ENCODE assay signal across 9 mouse cellular contexts in the genomic region with DNA sequence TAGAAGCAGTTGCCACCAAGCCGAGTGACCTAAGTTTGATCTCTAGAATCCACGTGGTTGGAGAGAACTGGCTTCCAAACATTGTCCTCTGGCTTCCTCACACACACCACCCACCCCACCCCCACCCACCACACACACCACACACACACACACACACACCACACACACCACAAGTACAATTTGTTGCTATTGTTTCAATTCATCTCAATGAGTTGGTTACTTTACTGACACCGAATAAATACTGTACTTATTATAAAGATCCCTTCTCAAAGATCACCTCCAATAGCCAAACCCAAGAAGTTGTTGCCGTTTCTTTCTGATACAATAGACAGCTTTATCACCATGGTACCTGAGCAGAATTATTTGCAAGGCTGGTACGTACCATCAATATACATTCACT. TPM values are rescaled to one million over a fixed set of nuclear protein-coding genes. Genes with fewer than 3 reads are reported as not detected.
DNase-seq lines count a peak whose midpoint lies in the region; ATAC-seq lines count a peak whose summit lies in the region.
"Had no signal": no experiment of that assay in that cellular context is flagged by ENCODE, and none has a peak within 500 bp of the region (broad histone marks: within the 10 kb centered on the region; RNA-seq: fewer than 3 reads in every experiment).

A gene (minus strand): TSS at position 101 of the 400 bp plus-strand sequence.

- no peak for DNase-seq in kidney, postnatal 36 days
- no peak for DNase-seq in embryonic facial prominence, embryonic 14.5 days (ENCODE audit: low spot score)
- DNase-seq in midbrain, embryonic 11.5 days (ENCODE audit: low spot score, missing footprints) = peak; percentile 74
- DNase-seq in urinary bladder, postnatal 36 days (ENCODE audit: low spot score in 2 of 2) = no peak
- no peak for DNase-seq in B cell, adult 2 months
- DNase-seq in urinary bladder, postnatal 14 days (ENCODE audit: low spot score) = no peak
- DNase-seq: liver, embryonic 13.5 days had no signal

- peak within 1 kb of the TSS; percentile 66 for H3K4me2 ChIP-seq in kidney, embryonic 16.5 days (replicated peaks; ENCODE audit: low read depth, low read length)
- peak within 1 kb of the TSS; percentile 81 for H3K4me2 ChIP-seq in embryonic facial prominence, embryonic 14.5 days (ENCODE audit: low read depth, low read length)
- H3K4me2 ChIP-seq in hindbrain, embryonic 15.5 days = peak within 1 kb of the TSS; percentile 78
- H3K4me2 ChIP-seq in midbrain, embryonic 11.5 days = peak within 1 kb of the TSS; percentile 59

- H3K36me3 ChIP-seq in kidney, embryonic 16.5 days (ENCODE audit: insufficient read depth, low read length) = no peaks in the 10 kb centered on the region
- no peaks in the 10 kb centered on the region for H3K36me3 ChIP-seq in embryonic facial prominence, embryonic 14.5 days (ENCODE audit: control insufficient read depth, insufficient read depth, low read length)
- no peaks in the 10 kb centered on the region for H3K36me3 ChIP-seq in hindbrain, embryonic 15.5 days
- H3K36me3 ChIP-seq in midbrain, embryonic 11.5 days (ENCODE audit: control insufficient read depth, insufficient read depth, low read length) = no peaks in the 10 kb centered on the region
- H3K36me3 ChIP-seq: liver, embryonic 13.5 days had no signal

- no peak for ATAC-seq in kidney, embryonic 16.5 days (ENCODE audit: low FRiP score, low TSS enrichment)
- ATAC-seq in embryonic facial prominence, embryonic 14.5 days (ENCODE audit: low read depth) = no peak
- no peak for ATAC-seq in hindbrain, embryonic 15.5 days (ENCODE audit: low FRiP score, low read depth)
- ATAC-seq in midbrain, embryonic 11.5 days (ENCODE audit: low FRiP score) = no peak

- peak within 1 kb of the TSS; percentile 46 for H3K4me3 ChIP-seq in kidney, embryonic 16.5 days (ENCODE audit: low read length)
- peak within 1 kb of the TSS; percentile 42 for H3K4me3 ChIP-seq in embryonic facial prominence, embryonic 14.5 days (ENCODE audit: low read depth, low read length)
- H3K4me3 ChIP-seq in hindbrain, embryonic 15.5 days = peak within 1 kb of the TSS; percentile 40
- H3K4me3 ChIP-seq in midbrain, embryonic 11.5 days (ENCODE audit: low read depth, low read length) = no peak within 1 kb of the TSS
- H3K4me3 ChIP-seq: liver, embryonic 13.5 days had no signal

- 85% methylated on average over 5 of the region's 5 CpGs for WGBS in kidney, embryonic 16.5 days
- 84% methylated on average over 5 of the region's 5 CpGs for WGBS in embryonic facial prominence, embryonic 14.5 days
- WGBS in hindbrain, embryonic 15.5 days = 87% methylated on average over 5 of the region's 5 CpGs
- WGBS in midbrain, embryonic 11.5 days = 82% methylated on average over 5 of the region's 5 CpGs

- H3K27ac ChIP-seq in kidney, embryonic 16.5 days (ENCODE audit: low read length) = no peak within 1 kb of the TSS
- no peak within 1 kb of the TSS for H3K27ac ChIP-seq in embryonic facial prominence, embryonic 14.5 days (replicated peaks; ENCODE audit: low read depth, low read length)
- H3K27ac ChIP-seq in hindbrain, embryonic 15.5 days (replicated peaks) = no peak within 1 kb of the TSS
- H3K27ac ChIP-seq in midbrain, embryonic 11.5 days (ENCODE audit: low read depth, low read length) = no peak within 1 kb of the TSS
- H3K27ac ChIP-seq: liver, embryonic 13.5 days had no signal

- H3K27me3 ChIP-seq in kidney, embryonic 16.5 days (ENCODE audit: insufficient read depth, low read length) = peaks cover 43% of the 10 kb centered on the region
- H3K27me3 ChIP-seq in embryonic facial prominence, embryonic 14.5 days (replicated peaks; ENCODE audit: control insufficient read depth, insufficient read depth, low read length) = peaks cover 49% of the 10 kb centered on the region
- H3K27me3 ChIP-seq in hindbrain, embryonic 15.5 days = peaks cover 67% of the 10 kb centered on the region
- peaks cover 47% of the 10 kb centered on the region for H3K27me3 ChIP-seq in midbrain, embryonic 11.5 days (ENCODE audit: control insufficient read depth, insufficient read depth, low read length)

- no peaks in the 10 kb centered on the region for H3K9me3 ChIP-seq in kidney, embryonic 16.5 days (ENCODE audit: low read length)
- H3K9me3 ChIP-seq in embryonic facial prominence, embryonic 14.5 days (ENCODE audit: control insufficient read depth, low read length) = no peaks in the 10 kb centered on the region
- no peaks in the 10 kb centered on the region for H3K9me3 ChIP-seq in hindbrain, embryonic 15.5 days
- no peaks in the 10 kb centered on the region for H3K9me3 ChIP-seq in midbrain, embryonic 11.5 days (ENCODE audit: control insufficient read depth, low read length)
- H3K9me3 ChIP-seq: liver, embryonic 13.5 days had no signal

- no peak within 1 kb of the TSS for H3K9ac ChIP-seq in kidney, embryonic 16.5 days (replicated peaks; ENCODE audit: low read length)
- H3K9ac ChIP-seq in embryonic facial prominence, embryonic 14.5 days (ENCODE audit: low read depth, low read length) = peak within 1 kb of the TSS; percentile 62; the same call in 1 of the 2 replicates
- H3K9ac ChIP-seq in hindbrain, embryonic 15.5 days = no peak within 1 kb of the TSS
- no peak within 1 kb of the TSS for H3K9ac ChIP-seq in midbrain, embryonic 11.5 days (ENCODE audit: low read length)
- H3K9ac ChIP-seq: liver, embryonic 13.5 days had no signal

- peaks cover 13% of the 10 kb centered on the region; the same call in 1 of the 2 replicates for H3K4me1 ChIP-seq in kidney, embryonic 16.5 days (ENCODE audit: insufficient read depth, low read length)
- H3K4me1 ChIP-seq in embryonic facial prominence, embryonic 14.5 days (ENCODE audit: control insufficient read depth, insufficient read depth, low read length) = peaks cover 13% of the 10 kb centered on the region
- peaks cover 14% of the 10 kb centered on the region for H3K4me1 ChIP-seq in hindbrain, embryonic 15.5 days (replicated peaks)
- H3K4me1 ChIP-seq in midbrain, embryonic 11.5 days (ENCODE audit: control insufficient read depth, insufficient read depth, low read length) = peaks cover 6% of the 10 kb centered on the region; the same call in 1 of the 2 replicates

RNA-seq across cellular contexts. Expression of the gene that starts here (rescaled TPM):
- 0.28 TPM in 1 of 2 replicates, not detected in the other for polyA plus RNA-seq in kidney, embryonic 16.5 days (2015; fragmentation: Nextera tagmentation; extraction: Ambion mirVana)
- 0.19 and 1.5 TPM in 2 replicates for polyA plus RNA-seq in embryonic facial prominence, embryonic 14.5 days (2014; fragmentation: Nextera tagmentation; extraction: Ambion mirVana)
- polyA plus RNA-seq in hindbrain, embryonic 15.5 days (2015; fragmentation: Nextera tagmentation; extraction: Ambion mirVana) = 10.7 and 12.9 TPM in 2 replicates
- polyA plus RNA-seq in midbrain, embryonic 11.5 days (2014; fragmentation: Nextera tagmentation; extraction: Ambion mirVana) = 3.0 and 4.0 TPM in 2 replicates
- polyA plus RNA-seq: liver, embryonic 13.5 days had no signal
